Mouse (Mus musculus) heart, adult 2 months (tissue): Measurements from ENCODE around the gene Sco1. TPM values are rescaled to one million over a fixed set of nuclear protein-coding genes. Genes with fewer than 3 reads are reported as not detected.

Source experiments
- DNase-seq, 2 experiments: peaks; one replicate each; pipeline ENCODE4 v3.0.0; 2021
- H3K27ac ChIP-seq: fragments of 200-600 bp; 2 replicates; pipeline ENCODE4 v1.8.1; 2022
- H3K27me3 ChIP-seq: fragments of 200-500 bp; 2 replicates; pipeline ENCODE4 v1.6.1; 2012; ENCODE audit warnings: mild to moderate bottlenecking, low read length, inconsistent platforms, mixed read lengths; ENCODE audit not compliant: control insufficient read depth, insufficient read depth
- H3K36me3 ChIP-seq: fragments of 200-500 bp; 2 replicates; pipeline ENCODE4 v1.6.1; 2012; ENCODE audit warnings: low read length, inconsistent platforms; ENCODE audit not compliant: control insufficient read depth, insufficient read depth
- H3K4me1 ChIP-seq: fragments of 200-500 bp; 2 replicates; pipeline ENCODE4 v1.6.1; 2011; ENCODE audit warnings: low read length; ENCODE audit not compliant: control insufficient read depth, insufficient read depth
- H3K4me3 ChIP-seq: fragments of 200-600 bp; 2 replicates; pipeline ENCODE4 v1.8.1; 2022
- H3K79me2 ChIP-seq: fragments of 200-500 bp; replicated peaks from 2 replicates; pipeline ENCODE4 v1.6.1; 2012; ENCODE audit warnings: mild to moderate bottlenecking, inconsistent platforms, low read length, moderate library complexity, mixed read lengths; ENCODE audit not compliant: control insufficient read depth, insufficient read depth
- H3K9ac ChIP-seq: fragments of 200-500 bp; 2 replicates; pipeline ENCODE4 v1.6.1; 2012; ENCODE audit warnings: low read depth, mild to moderate bottlenecking, control low read depth, inconsistent platforms, low read length, mixed read lengths
- CTCF ChIP-seq: fragments of 200-600 bp; IDR thresholded peaks from 2 replicates; pipeline ENCODE4 v1.8.1; 2022; ENCODE audit warnings: antibody characterized with exemption, mild to moderate bottlenecking, moderate library complexity
- EP300 ChIP-seq: fragments of 200-500 bp; IDR thresholded peaks from 2 replicates; pipeline ENCODE4 v1.6.1; 2011; ENCODE audit warnings: low read depth, low read length, control low read depth; ENCODE audit not compliant: insufficient read depth
- POLR2A ChIP-seq: fragments of 200-500 bp; IDR thresholded peaks from 2 replicates; pipeline ENCODE4 v1.6.1; 2011; ENCODE audit warnings: mild to moderate bottlenecking, low read depth, low read length, control low read depth; ENCODE audit not compliant: insufficient read depth
- WGBS: fragments of 180-500 bp; shearing (Covaris S2); methylation state at CpG from one replicate; pipeline ENCODE4 v1.1.7; 2018; 5-methylcytosine and 5-hydroxymethylcytosine counted together
- intact Hi-C: fragments of 180-260 bp; cut with DNase I; formaldehyde crosslinking; loops from one replicate; pipeline ENCODE4 v1.15.1; 2025
- polyA plus RNA-seq: library from polyadenylated mRNA; depleted of rRNA; stranded (reverse); fragments of >200 nt; gene quantifications from 2 replicates; pipeline ENCODE4 v1.2.3, GENCODE M21; 2012
- total RNA-seq, 2 experiments: library from RNA; stranded (reverse); gene quantifications; 2 replicates each; pipeline ENCODE4 v1.2.3; 2021

The Sco1 gene
- total and polyA plus RNA-seq, 3 experiments: 7.8 to 20.1 (median 18.3) TPM

GRCm38 (mm10) chr11:67036229-67036628, 16.2 kb upstream of the Sco1 start:
- intact Hi-C loops: no loop called here
- Histone ChIP-seq H3K9ac (no peak overlapping the region), H3K36me3 (peaks cover 5% of the 10 kb centered on the region; the same call in 1 of the 2 replicates), H3K4me1 (no peaks in the 10 kb centered on the region; the same call in 1 of the 2 replicates), H3K27ac (no peak overlapping the region), H3K27me3 (no peaks in the 10 kb centered on the region), H3K4me3 (no peak overlapping the region), H3K79me2 (no peaks in the 10 kb centered on the region)
- WGBS: 88% methylated on average over 6 of the region's 6 CpGs
- no peak for DNase-seq
- TF ChIP-seq CTCF (no peak), EP300 (no peak), POLR2A (no peak)

DNA sequence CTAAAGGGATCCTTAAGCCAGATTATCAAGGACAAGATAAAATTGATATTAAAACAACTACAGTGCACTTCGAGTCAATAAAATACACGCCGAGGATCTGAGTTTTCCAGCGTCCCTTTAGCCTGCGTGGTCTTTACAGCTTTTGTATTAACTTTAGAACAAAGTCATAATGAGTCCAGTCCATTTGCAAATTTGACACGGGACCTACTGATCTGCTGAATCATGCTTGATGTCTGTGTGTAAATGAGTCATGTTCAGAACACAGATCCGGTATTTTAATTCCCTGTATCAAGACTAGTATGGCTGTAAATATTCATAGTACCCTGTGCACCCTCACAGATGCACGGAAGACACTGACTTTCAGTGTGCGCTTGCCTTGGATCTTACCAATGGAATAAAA, 15.6 kb upstream of the Sco1 start:
- Histone ChIP-seq H3K9ac (no peak overlapping the region), H3K4me1 (no peaks in the 10 kb centered on the region; the same call in 1 of the 2 replicates), H3K27ac (no peak overlapping the region), H3K4me3 (no peak overlapping the region), H3K27me3 (no peaks in the 10 kb centered on the region), H3K36me3 (peaks cover 5% of the 10 kb centered on the region; the same call in 1 of the 2 replicates), H3K79me2 (no peaks in the 10 kb centered on the region)
- 92% methylated on average over 9 of the region's 9 CpGs for WGBS
- TF ChIP-seq POLR2A: no peak
- no peak for TF ChIP-seq CTCF
- TF ChIP-seq EP300: no peak
- no peak for DNase-seq
- intact Hi-C loops: no loop called here

- intact Hi-C loops: no loop called here
- Histone ChIP-seq H3K36me3 (peaks cover 5% of the 10 kb centered on the region; the same call in 1 of the 2 replicates), H3K4me1 (no peaks in the 10 kb centered on the region), H3K27ac (no peak overlapping the region), H3K9ac (no peak overlapping the region), H3K27me3 (no peaks in the 10 kb centered on the region), H3K4me3 (no peak overlapping the region), H3K79me2 (no peaks in the 10 kb centered on the region)
- TF ChIP-seq EP300: no peak
- peak; percentile 48 for TF ChIP-seq CTCF
- no peak for TF ChIP-seq POLR2A
- WGBS: 82% methylated on average over 3 of the region's 3 CpGs
- DNase-seq: no peak
Observed at GRCm38 (mm10) chr11:67039799-67040198, 12.7 kb upstream of the Sco1 start.

- H3K36me3 ChIP-seq: peaks cover 5% of the 10 kb centered on the region; the same call in 1 of the 2 replicates
- H3K27me3 ChIP-seq: no peaks in the 10 kb centered on the region
- TF ChIP-seq POLR2A (no peak), CTCF (no peak), EP300 (no peak)
- 63% methylated on average over 6 of the region's 6 CpGs for WGBS
- no peak for DNase-seq
- no peak overlapping the region for H3K9ac ChIP-seq
- H3K4me1 ChIP-seq: no peaks in the 10 kb centered on the region
- H3K4me3 ChIP-seq: no peak overlapping the region
- H3K27ac ChIP-seq: no peak overlapping the region
- H3K79me2 ChIP-seq: no peaks in the 10 kb centered on the region
- intact Hi-C loops: no loop called here
Observed at GRCm38 (mm10) chr11:67040483-67040882, 12.0 kb upstream of the Sco1 start.

DNA sequence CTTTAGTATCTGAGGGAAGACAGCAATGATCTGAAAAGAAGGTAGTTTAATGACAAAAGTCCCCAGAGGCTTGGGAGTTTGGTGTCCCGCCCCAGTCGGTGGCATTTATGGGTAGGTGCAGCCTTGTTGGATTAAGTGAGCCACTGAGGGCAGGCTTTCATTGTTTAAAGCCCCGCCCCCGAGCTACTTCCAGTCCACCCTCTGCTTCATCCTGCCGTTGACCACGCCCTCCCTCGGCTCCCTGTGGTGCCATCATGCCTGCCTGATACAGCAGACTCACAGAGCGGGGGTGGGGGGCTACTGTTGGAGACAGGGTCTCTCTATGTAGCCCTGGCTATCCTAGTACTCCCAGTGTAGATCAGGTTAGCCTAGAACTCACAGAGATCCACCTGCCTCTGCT, 9.5 kb upstream of the Sco1 start:
- Histone ChIP-seq H3K4me3 (no peak overlapping the region), H3K79me2 (0 out of 2 replicates have a peak, but pooled peaks cover 1% of the 10 kb centered on the region), H3K27me3 (no peaks in the 10 kb centered on the region), H3K36me3 (peaks cover 7% of the 10 kb centered on the region; the same call in 1 of the 2 replicates), H3K9ac (no peak overlapping the region), H3K4me1 (peaks cover 1% of the 10 kb centered on the region), H3K27ac (no peak overlapping the region)
- WGBS: 69% methylated on average over 8 of the region's 8 CpGs
- no peak for DNase-seq
- no peak for TF ChIP-seq EP300
- TF ChIP-seq POLR2A: no peak
- TF ChIP-seq CTCF: no peak
- intact Hi-C loops: no loop called here

DNA sequence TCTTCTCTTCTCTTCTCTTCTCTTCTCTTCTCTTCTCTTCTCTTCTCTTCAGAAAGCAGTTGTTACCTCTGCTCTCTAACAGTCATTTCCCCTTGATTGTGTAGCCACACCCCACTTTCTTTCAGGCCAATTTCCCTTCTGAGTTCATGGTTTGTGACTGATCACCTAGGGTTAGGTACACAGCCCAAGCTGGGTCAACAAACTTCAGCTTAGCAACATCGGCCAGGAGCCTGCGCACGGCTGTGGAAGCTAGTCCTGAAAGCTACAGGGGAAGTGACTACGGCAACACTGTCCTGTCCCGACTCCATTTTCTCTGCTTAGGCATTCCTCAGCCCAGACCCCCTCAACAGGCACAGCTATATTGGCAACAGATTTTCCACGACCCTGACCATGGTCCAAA, 7.5 kb upstream of the Sco1 start:
- TF ChIP-seq EP300: no peak
- no peak for TF ChIP-seq CTCF
- no peak for TF ChIP-seq POLR2A
- Histone ChIP-seq H3K27ac (no peak overlapping the region), H3K9ac (no peak overlapping the region), H3K27me3 (no peaks in the 10 kb centered on the region), H3K4me1 (peaks cover 1% of the 10 kb centered on the region), H3K4me3 (no peak overlapping the region), H3K36me3 (peaks cover 10% of the 10 kb centered on the region; the same call in 1 of the 2 replicates), H3K79me2 (peaks cover 4% of the 10 kb centered on the region; the same call in 1 of the 2 replicates)
- DNase-seq: no peak
- intact Hi-C loops: no loop called here
- WGBS: 80% methylated on average over 6 of the region's 6 CpGs
